In genomic region chr13:99230495-99230868, GRCm38 (mm10) we compare ENCODE assay signal across 11 mouse cellular contexts. TPM values are rescaled to one million over a fixed set of nuclear protein-coding genes. Genes with fewer than 3 reads are reported as not detected.
DNase-seq lines count a peak whose midpoint lies in the region; ATAC-seq and TF ChIP-seq lines count a peak whose summit lies in the region.
"Had no signal": no experiment of that assay in that cellular context is flagged by ENCODE, and none has a peak within 500 bp of the region (broad histone marks: within the 10 kb centered on the region; RNA-seq: fewer than 3 reads in every experiment).

No protein-coding gene starts in this region.

- intact Hi-C loops in left cerebral cortex, adult 2 months (cut with DNase I), result loop anchor here (5.0 kb wide), 1 partner anchor 53 kb away; no protein-coding TSS in a partner anchor
- intact Hi-C loops in left cerebral cortex, postnatal 25 days (cut with DNase I), result no loop called here

- H3K27ac ChIP-seq in left cerebral cortex, adult 2 months, result peak overlapping the region; percentile 12; the same call in 1 of the 2 replicates
- H3K27ac ChIP-seq in heart, embryonic 15.5 days, result peak overlapping the region; percentile 57
- 0 out of 2 replicates have a peak overlapping the region, but pooled peaks have one; percentile 9 for H3K27ac ChIP-seq in stomach, embryonic 16.5 days (ENCODE audit: low read length)
- H3K27ac ChIP-seq: liver, embryonic 15.5 days had no signal

- H3K36me3 ChIP-seq in heart, embryonic 15.5 days, result no peaks in the 10 kb centered on the region
- no peaks in the 10 kb centered on the region for H3K36me3 ChIP-seq in stomach, embryonic 16.5 days (ENCODE audit: control insufficient read depth, insufficient read depth, low read length)
- H3K36me3 ChIP-seq: liver, embryonic 15.5 days had no signal

- WGBS in heart, embryonic 15.5 days, result 41% methylated on average over 3 of the region's 3 CpGs
- 32% methylated on average over 3 of the region's 3 CpGs for WGBS in stomach, embryonic 16.5 days

- no peak overlapping the region for H3K9ac ChIP-seq in heart, embryonic 15.5 days
- no peak overlapping the region for H3K9ac ChIP-seq in stomach, embryonic 16.5 days (ENCODE audit: low read length)
- H3K9ac ChIP-seq: forebrain, postnatal 0 days; liver, embryonic 15.5 days had no signal

- H3K4me1 ChIP-seq in heart, embryonic 15.5 days (replicated peaks), result peaks cover 34% of the 10 kb centered on the region
- H3K4me1 ChIP-seq in stomach, embryonic 16.5 days (ENCODE audit: control insufficient read depth, insufficient read depth, low read length), result peaks cover 3% of the 10 kb centered on the region; the same call in 1 of the 2 replicates

- H3K27me3 ChIP-seq in heart, embryonic 15.5 days, result no peaks in the 10 kb centered on the region
- no peaks in the 10 kb centered on the region for H3K27me3 ChIP-seq in stomach, embryonic 16.5 days (ENCODE audit: control insufficient read depth, insufficient read depth, low read length)
- H3K27me3 ChIP-seq: liver, embryonic 15.5 days had no signal

- DNase-seq in left cerebral cortex, adult 2 months (ENCODE audit: extremely low spot score in 1 of 2, low spot score in 2 of 2), result no peak
- DNase-seq in left cerebral cortex, postnatal 25 days (ENCODE audit: low spot score in 2 of 2), result no peak
- DNase-seq in kidney, postnatal 14 days, result peak; percentile 83
- no peak for DNase-seq in right cerebral cortex, postnatal 4 days
- DNase-seq: adrenal gland, adult 2 months; embryo, embryonic 11 days; forebrain, postnatal 0 days had no signal

- H3K9me3 ChIP-seq in heart, embryonic 15.5 days (replicated peaks), result no peaks in the 10 kb centered on the region
- H3K9me3 ChIP-seq in stomach, embryonic 16.5 days (replicated peaks; ENCODE audit: control insufficient read depth, low read length), result no peaks in the 10 kb centered on the region
- H3K9me3 ChIP-seq: liver, embryonic 15.5 days had no signal

- H3K4me3 ChIP-seq in left cerebral cortex, adult 2 months, result no peak overlapping the region
- no peak overlapping the region for H3K4me3 ChIP-seq in heart, embryonic 15.5 days
- H3K4me3 ChIP-seq in stomach, embryonic 16.5 days (replicated peaks; ENCODE audit: low read length), result no peak overlapping the region
- H3K4me3 ChIP-seq: liver, embryonic 15.5 days had no signal

- H3K4me2 ChIP-seq in heart, embryonic 15.5 days, result no peak overlapping the region
- no peak overlapping the region for H3K4me2 ChIP-seq in stomach, embryonic 16.5 days (ENCODE audit: low read depth, low read length)
- H3K4me2 ChIP-seq: liver, embryonic 15.5 days had no signal

- TF ChIP-seq CTCF in left cerebral cortex, adult 2 months (IDR thresholded peaks at IDR 0.05), result no peak

- ATAC-seq in heart, embryonic 15.5 days (replicated peaks; ENCODE audit: insufficient number of reproducible peaks, insufficient read depth, low FRiP score, low read depth), result no peak
- ATAC-seq in stomach, embryonic 16.5 days (ENCODE audit: insufficient read depth, low FRiP score), result no peak
- no peak for ATAC-seq in inflammation-experienced regulatory T-cells, adult 6 months
- ATAC-seq: forebrain, postnatal 0 days had no signal

RNA-seq across cellular contexts. Expression of gene Zfp366, which starts 45.9 kb away (rescaled TPM):
- total RNA-seq in left cerebral cortex, adult 2 months (2021), result 1 to 10 TPM; 3.1 to 4.1 TPM
- 1 to 10 TPM; 3.5 to 4.3 TPM for total RNA-seq in left cerebral cortex, postnatal 25 days (2021)
- polyA plus RNA-seq in heart, embryonic 15.5 days (2015; fragmentation: Nextera tagmentation; extraction: Ambion mirVana), result 0.58 and 0.62 TPM in 2 replicates
- polyA plus RNA-seq in stomach, embryonic 16.5 days (2015; fragmentation: Nextera tagmentation; extraction: Ambion mirVana), result 0.62 and 0.65 TPM in 2 replicates
- polyA plus RNA-seq in inflammation-experienced regulatory T-cells, adult 6 months (2017; shearing (Covaris generic)), result under 1 TPM in 1 of 3 experiments, not detected in 2; 0.20 TPM
